Mouse (Mus musculus): ENCODE measurements around the gene Nr5a2.

GRCm38 (mm10) chr1:136839202-136839601 lies 121.0 kb downstream of the Nr5a2 start:
- TF ChIP-seq POLR2A (IDR thresholded peaks at IDR 0.05; ENCODE audit: extremely low read depth, insufficient read depth, low read length) (no peak), CTCF (IDR thresholded peaks at IDR 0.05; ENCODE audit: extremely low read depth, insufficient read depth, low read length) (no peak)
